18 mouse cellular contexts compared by ENCODE assay signal in genomic region chr10:10890221-10890620, GRCm38 (mm10).
DNase-seq lines count a peak whose midpoint lies in the region; ATAC-seq and TF ChIP-seq lines count a peak whose summit lies in the region.
"Had no signal": no experiment of that assay in that cellular context is flagged by ENCODE, and none has a peak within 500 bp of the region (broad histone marks: within the 10 kb centered on the region; RNA-seq: fewer than 3 reads in every experiment).

No protein-coding gene starts in this region.

- 0 out of 2 replicates have a peak, but pooled peaks have one; percentile 38 for ATAC-seq in forebrain, embryonic 15.5 days (replicated peaks)
- no peak for ATAC-seq in forebrain, embryonic 13.5 days

- DNase-seq in layer of hippocampus, adult 2 months (ENCODE audit: low spot score in 2 of 2) = no peak
- no peak for DNase-seq in layer of hippocampus, adult 18-20 months (ENCODE audit: low spot score in 2 of 2)
- DNase-seq in adrenal gland, postnatal 14 days = no peak
- DNase-seq: adrenal gland, adult 2 months; adrenal gland, postnatal 10 days; adrenal gland, postnatal 36 days; cerebellum, adult 11 months; cerebellum, adult 18-20 months; cerebellum, adult 8-10 months; cerebellum, adult 9-11 months; cerebellum, postnatal 14 days; cerebellum, postnatal 36 days; embryo, embryonic 11 days had no signal

- WGBS in forebrain, embryonic 15.5 days = 50% methylated on average over 1 of the region's 1 CpGs
- 75% methylated on average over 1 of the region's 1 CpGs for WGBS in forebrain, embryonic 13.5 days

- peaks cover 7% of the 10 kb centered on the region; the same call in 1 of the 2 replicates for H3K4me1 ChIP-seq in forebrain, embryonic 15.5 days
- no peaks in the 10 kb centered on the region for H3K4me1 ChIP-seq in forebrain, embryonic 13.5 days

- H3K4me2 ChIP-seq in forebrain, embryonic 15.5 days (replicated peaks) = no peak overlapping the region
- no peak overlapping the region for H3K4me2 ChIP-seq in forebrain, embryonic 13.5 days
- H3K4me2 ChIP-seq: embryonic facial prominence, embryonic 13.5 days; embryonic facial prominence, embryonic 15.5 days had no signal

- H3K4me3 ChIP-seq in forebrain, embryonic 15.5 days = no peak overlapping the region
- no peak overlapping the region for H3K4me3 ChIP-seq in forebrain, embryonic 13.5 days
- no peak overlapping the region for H3K4me3 ChIP-seq in layer of hippocampus, adult 2 months
- H3K4me3 ChIP-seq: embryonic facial prominence, embryonic 13.5 days; embryonic facial prominence, embryonic 15.5 days; erythroblast, embryonic 14.5 days had no signal

- H3K36me3 ChIP-seq in forebrain, embryonic 15.5 days = no peaks in the 10 kb centered on the region
- H3K36me3 ChIP-seq in forebrain, embryonic 13.5 days (ENCODE audit: poor library complexity, severe bottlenecking) = no peaks in the 10 kb centered on the region
- H3K36me3 ChIP-seq: embryonic facial prominence, embryonic 13.5 days; embryonic facial prominence, embryonic 15.5 days had no signal

- no peak overlapping the region for H3K9ac ChIP-seq in forebrain, embryonic 15.5 days (replicated peaks)
- no peak overlapping the region for H3K9ac ChIP-seq in forebrain, embryonic 13.5 days
- H3K9ac ChIP-seq: embryonic facial prominence, embryonic 13.5 days; embryonic facial prominence, embryonic 15.5 days had no signal

- TF ChIP-seq CTCF in layer of hippocampus, adult 2 months (conservative IDR thresholded peaks at IDR 0.05) = no peak

- H3K9me3 ChIP-seq in forebrain, embryonic 15.5 days = no peaks in the 10 kb centered on the region
- H3K9me3 ChIP-seq in forebrain, embryonic 13.5 days (replicated peaks) = no peaks in the 10 kb centered on the region
- H3K9me3 ChIP-seq: embryonic facial prominence, embryonic 13.5 days; embryonic facial prominence, embryonic 15.5 days had no signal

- no peak overlapping the region for H3K27ac ChIP-seq in forebrain, embryonic 15.5 days (replicated peaks)
- no peak overlapping the region for H3K27ac ChIP-seq in forebrain, embryonic 13.5 days
- H3K27ac ChIP-seq in layer of hippocampus, adult 2 months = peak overlapping the region; percentile 8; the same call in 1 of the 2 replicates
- H3K27ac ChIP-seq: embryonic facial prominence, embryonic 13.5 days; embryonic facial prominence, embryonic 15.5 days had no signal

- H3K27me3 ChIP-seq in forebrain, embryonic 15.5 days = no peaks in the 10 kb centered on the region
- H3K27me3 ChIP-seq in forebrain, embryonic 13.5 days = no peaks in the 10 kb centered on the region
- H3K27me3 ChIP-seq: embryonic facial prominence, embryonic 13.5 days; embryonic facial prominence, embryonic 15.5 days had no signal
